Mouse (Mus musculus) heart, embryonic 13.5 days (tissue): ENCODE results near the gene Rasgef1a. TPM values are rescaled to one million over a fixed set of nuclear protein-coding genes. Genes with fewer than 3 reads are reported as not detected.
A peak's percentile ranks its signal among the peaks of the same experiment; 100 is the strongest.

Source experiments
- ATAC-seq: fragments of 200-750 bp; cut with Nextera tagmentation; 2 replicates; pipeline ENCODE4 v1.8.0; 2017; ENCODE audit warnings: moderate TSS enrichment; ENCODE audit not compliant: insufficient number of reproducible peaks, low FRiP score, low TSS enrichment; ENCODE audit errors: extremely low read depth
- H3K27ac ChIP-seq: fragments of 300-500 bp; sonication (generic); replicated peaks from 2 replicates; pipeline ENCODE4 v1.5.1; 2015; ENCODE audit warnings: moderate library complexity, mild to moderate bottlenecking, inconsistent platforms
- H3K27me3 ChIP-seq: fragments of 300-500 bp; sonication (generic); replicated peaks from 2 replicates; pipeline ENCODE4 v1.6.1; 2015; ENCODE audit warnings: mild to moderate bottlenecking, inconsistent platforms
- H3K36me3 ChIP-seq: fragments of 300-500 bp; sonication (generic); 2 replicates; pipeline ENCODE4 v1.6.1; 2015; ENCODE audit warnings: mild to moderate bottlenecking, inconsistent platforms
- H3K4me1 ChIP-seq: fragments of 300-500 bp; sonication (generic); 2 replicates; pipeline ENCODE4 v1.6.1; 2015; ENCODE audit warnings: inconsistent platforms
- H3K4me2 ChIP-seq: fragments of 300-500 bp; sonication (generic); 2 replicates; pipeline ENCODE4 v1.6.1; 2015; ENCODE audit warnings: inconsistent platforms, mild to moderate bottlenecking, moderate library complexity
- H3K4me3 ChIP-seq: fragments of 300-500 bp; sonication (generic); 2 replicates; pipeline ENCODE4 v1.5.1; 2015; ENCODE audit warnings: moderate library complexity, mild to moderate bottlenecking, inconsistent platforms
- H3K9ac ChIP-seq: fragments of 300-500 bp; sonication (generic); 2 replicates; pipeline ENCODE4 v1.6.1; 2015; ENCODE audit warnings: inconsistent platforms, mild to moderate bottlenecking, moderate library complexity
- H3K9me3 ChIP-seq: fragments of 300-500 bp; sonication (generic); 2 replicates; pipeline ENCODE4 v1.6.1; 2016; ENCODE audit warnings: inconsistent platforms
- WGBS: fragments of 180-500 bp; shearing (Covaris S2); methylation state at CpG from one replicate; pipeline ENCODE4 v1.1.7; 2015; ENCODE audit warnings: mixed read lengths; 5-methylcytosine and 5-hydroxymethylcytosine counted together
- polyA plus RNA-seq: library from polyadenylated mRNA; unstranded; fragments of >200 nt; fragmentation: Nextera tagmentation; extraction: Ambion mirVana; gene quantifications from 2 replicates; pipeline ENCODE4 v1.2.1, GENCODE M21; 2015

The Rasgef1a gene
- polyA plus RNA-seq, 1 experiment from 2014 or later = 0.32 TPM

- Histone ChIP-seq H3K4me2 (peak overlapping the region; percentile 3; the same call in 1 of the 2 replicates), H3K27ac (peak overlapping the region; percentile 56; the same call in 1 of the 2 replicates), H3K4me1 (peaks cover 29% of the 10 kb centered on the region), H3K36me3 (no peaks in the 10 kb centered on the region), H3K4me3 (no peak overlapping the region), H3K9ac (peak overlapping the region; percentile 44; the same call in 1 of the 2 replicates), H3K9me3 (no peaks in the 10 kb centered on the region), H3K27me3 (peaks cover 5% of the 10 kb centered on the region)
- ATAC-seq = no peak
- WGBS = 21% methylated on average over 3 of the region's 3 CpGs
Observed at GRCm38 (mm10) chr6:118074151-118074550, 62.9 kb downstream of the Rasgef1a start.

GRCm38 (mm10) chr6:118076256-118076655 lies 65.0 kb downstream of the Rasgef1a start:
- Histone ChIP-seq H3K9me3 (no peaks in the 10 kb centered on the region), H3K4me3 (no peak overlapping the region), H3K4me2 (no peak overlapping the region), H3K27ac (no peak overlapping the region), H3K4me1 (peaks cover 29% of the 10 kb centered on the region), H3K36me3 (no peaks in the 10 kb centered on the region), H3K27me3 (peaks cover 18% of the 10 kb centered on the region), H3K9ac (no peak overlapping the region)
- WGBS = 60% methylated on average over 3 of the region's 3 CpGs
- ATAC-seq = no peak

GRCm38 (mm10) chr6:118076748-118077147 lies 65.5 kb downstream of the Rasgef1a start:
- H3K27ac ChIP-seq = no peak overlapping the region
- no peak overlapping the region for H3K4me3 ChIP-seq
- H3K9me3 ChIP-seq = no peaks in the 10 kb centered on the region
- WGBS = 63% methylated on average over 8 of the region's 8 CpGs
- H3K4me2 ChIP-seq = no peak overlapping the region
- H3K36me3 ChIP-seq = no peaks in the 10 kb centered on the region
- H3K4me1 ChIP-seq = peaks cover 29% of the 10 kb centered on the region
- H3K27me3 ChIP-seq = peaks cover 18% of the 10 kb centered on the region
- no peak for ATAC-seq
- H3K9ac ChIP-seq = no peak overlapping the region

GRCm38 (mm10) chr6:118077421-118077820 lies 66.2 kb downstream of the Rasgef1a start:
- WGBS = 58% methylated on average over 7 of the region's 7 CpGs
- peaks cover 18% of the 10 kb centered on the region for H3K27me3 ChIP-seq
- no peaks in the 10 kb centered on the region for H3K36me3 ChIP-seq
- no peak overlapping the region for H3K9ac ChIP-seq
- H3K4me3 ChIP-seq = no peak overlapping the region
- H3K4me2 ChIP-seq = no peak overlapping the region
- H3K27ac ChIP-seq = no peak overlapping the region
- no peak for ATAC-seq
- no peaks in the 10 kb centered on the region for H3K9me3 ChIP-seq
- peaks cover 29% of the 10 kb centered on the region for H3K4me1 ChIP-seq

- no peak overlapping the region for H3K4me2 ChIP-seq
- H3K27me3 ChIP-seq = peaks cover 18% of the 10 kb centered on the region
- H3K9ac ChIP-seq = no peak overlapping the region
- no peaks in the 10 kb centered on the region for H3K36me3 ChIP-seq
- no peak overlapping the region for H3K4me3 ChIP-seq
- no peaks in the 10 kb centered on the region for H3K9me3 ChIP-seq
- H3K27ac ChIP-seq = no peak overlapping the region
- whole genome bisulfite sequencing = 67% methylated on average over 10 of the region's 10 CpGs
- peaks cover 23% of the 10 kb centered on the region for H3K4me1 ChIP-seq
- ATAC-seq = no peak
Observed at GRCm38 (mm10) chr6:118078751-118079150, 67.5 kb downstream of the Rasgef1a start.

- H3K27me3 ChIP-seq = peaks cover 18% of the 10 kb centered on the region
- H3K4me3 ChIP-seq = no peak overlapping the region
- H3K27ac ChIP-seq = no peak overlapping the region
- no peaks in the 10 kb centered on the region for H3K36me3 ChIP-seq
- H3K4me1 ChIP-seq = peaks cover 17% of the 10 kb centered on the region
- ATAC-seq = no peak
- 56% methylated on average over 3 of the region's 3 CpGs for WGBS
- no peaks in the 10 kb centered on the region for H3K9me3 ChIP-seq
- H3K4me2 ChIP-seq = no peak overlapping the region
- no peak overlapping the region for H3K9ac ChIP-seq
Observed at GRCm38 (mm10) chr6:118079292-118079691, 68.1 kb downstream of the Rasgef1a start.

- Histone ChIP-seq H3K4me1 (peaks cover 13% of the 10 kb centered on the region), H3K4me3 (no peak overlapping the region), H3K36me3 (no peaks in the 10 kb centered on the region), H3K4me2 (no peak overlapping the region), H3K27ac (no peak overlapping the region), H3K9ac (no peak overlapping the region), H3K9me3 (no peaks in the 10 kb centered on the region), H3K27me3 (peaks cover 18% of the 10 kb centered on the region)
- no peak for ATAC-seq
- WGBS = 61% methylated on average over 10 of the region's 10 CpGs
Observed at GRCm38 (mm10) chr6:118079762-118080465, 68.7 kb downstream of the Rasgef1a start.

- Histone ChIP-seq H3K4me3 (no peak overlapping the region), H3K4me1 (peaks cover 13% of the 10 kb centered on the region), H3K9ac (no peak overlapping the region), H3K9me3 (no peaks in the 10 kb centered on the region), H3K27ac (no peak overlapping the region), H3K36me3 (no peaks in the 10 kb centered on the region), H3K4me2 (no peak overlapping the region), H3K27me3 (peaks cover 15% of the 10 kb centered on the region)
- ATAC-seq = no peak
- 68% methylated on average over 4 of the region's 4 CpGs for WGBS
Observed at GRCm38 (mm10) chr6:118080711-118081110, 69.5 kb downstream of the Rasgef1a start.

GRCm38 (mm10) chr6:118082384-118082783 lies 71.1 kb downstream of the Rasgef1a start:
- H3K9me3 ChIP-seq = no peaks in the 10 kb centered on the region
- H3K27me3 ChIP-seq = peaks cover 13% of the 10 kb centered on the region; the same call in 1 of the 2 replicates
- H3K4me3 ChIP-seq = no peak overlapping the region
- no peak overlapping the region for H3K9ac ChIP-seq
- no peaks in the 10 kb centered on the region for H3K36me3 ChIP-seq
- no peak overlapping the region for H3K4me2 ChIP-seq
- ATAC-seq = no peak
- H3K4me1 ChIP-seq = no peaks in the 10 kb centered on the region
- H3K27ac ChIP-seq = no peak overlapping the region
- 83% methylated on average over 3 of the region's 3 CpGs for WGBS

- Histone ChIP-seq H3K27me3 (peaks cover 13% of the 10 kb centered on the region; the same call in 1 of the 2 replicates), H3K4me2 (no peak overlapping the region), H3K36me3 (no peaks in the 10 kb centered on the region), H3K9me3 (no peaks in the 10 kb centered on the region), H3K9ac (no peak overlapping the region), H3K4me1 (no peaks in the 10 kb centered on the region), H3K27ac (no peak overlapping the region), H3K4me3 (no peak overlapping the region)
- no peak for ATAC-seq
- WGBS = 62% methylated on average over 6 of the region's 6 CpGs
Observed at GRCm38 (mm10) chr6:118083608-118084007, 72.4 kb downstream of the Rasgef1a start.

- H3K4me2 ChIP-seq = no peak overlapping the region
- WGBS = 78% methylated on average over 8 of the region's 8 CpGs
Observed at GRCm38 (mm10) chr6:118084596-118084995, 73.4 kb downstream of the Rasgef1a start.

GRCm38 (mm10) chr6:118087955-118088354 lies 76.7 kb downstream of the Rasgef1a start:
- Histone ChIP-seq H3K27me3 (no peaks in the 10 kb centered on the region), H3K27ac (no peak overlapping the region), H3K36me3 (no peaks in the 10 kb centered on the region), H3K4me2 (no peak overlapping the region), H3K9me3 (no peaks in the 10 kb centered on the region), H3K9ac (no peak overlapping the region), H3K4me3 (no peak overlapping the region), H3K4me1 (no peaks in the 10 kb centered on the region)
- ATAC-seq = no peak
- 48% methylated on average over 8 of the region's 8 CpGs for WGBS

More at GRCm38 (mm10) chr6:118084596-118084995, 73.4 kb downstream of the Rasgef1a start:
- H3K36me3 ChIP-seq = no peaks in the 10 kb centered on the region
- H3K27ac ChIP-seq = no peak overlapping the region
- no peaks in the 10 kb centered on the region for H3K4me1 ChIP-seq
- H3K9me3 ChIP-seq = no peaks in the 10 kb centered on the region
- H3K4me3 ChIP-seq = no peak overlapping the region
- peaks cover 10% of the 10 kb centered on the region; the same call in 1 of the 2 replicates for H3K27me3 ChIP-seq
- no peak for ATAC-seq
- no peak overlapping the region for H3K9ac ChIP-seq
